Mouse (Mus musculus) limb, embryonic 12.5 days (tissue): ENCODE measurements around the gene Fosl2. TPM values are rescaled to one million over a fixed set of nuclear protein-coding genes. Genes with fewer than 3 reads are reported as not detected.

Experiments used
- ATAC-seq: fragments of 200-750 bp; cut with Nextera tagmentation; 2 replicates; pipeline ENCODE4 v1.8.0; 2017; ENCODE audit warnings: low read depth, moderate TSS enrichment; ENCODE audit not compliant: insufficient number of reproducible peaks, insufficient read depth, low FRiP score, low TSS enrichment
- H3K27ac ChIP-seq: fragments of 300-500 bp; sonication (generic); 2 replicates; pipeline ENCODE4 v1.5.1; 2016; ENCODE audit warnings: mild to moderate bottlenecking, moderate library complexity
- H3K27me3 ChIP-seq: fragments of 300-500 bp; sonication (generic); 2 replicates; pipeline ENCODE4 v1.6.1; 2016; ENCODE audit warnings: mild to moderate bottlenecking, moderate library complexity
- H3K36me3 ChIP-seq: fragments of 300-500 bp; sonication (generic); 2 replicates; pipeline ENCODE4 v1.6.1; 2016; ENCODE audit warnings: mild to moderate bottlenecking, moderate library complexity
- H3K4me1 ChIP-seq: fragments of 300-500 bp; sonication (generic); replicated peaks from 2 replicates; pipeline ENCODE4 v1.6.1; 2016
- H3K4me2 ChIP-seq: fragments of 300-500 bp; sonication (generic); 2 replicates; pipeline ENCODE4 v1.6.1; 2016; ENCODE audit warnings: mild to moderate bottlenecking, moderate library complexity
- H3K4me3 ChIP-seq: fragments of 300-500 bp; sonication (generic); replicated peaks from 2 replicates; pipeline ENCODE4 v1.5.1; 2016; ENCODE audit warnings: mild to moderate bottlenecking
- H3K9ac ChIP-seq: fragments of 300-500 bp; sonication (generic); replicated peaks from 2 replicates; pipeline ENCODE4 v1.6.1; 2016; ENCODE audit warnings: mild to moderate bottlenecking, moderate library complexity
- H3K9me3 ChIP-seq: fragments of 300-500 bp; sonication (generic); 2 replicates; pipeline ENCODE4 v1.6.1; 2016; ENCODE audit warnings: mild to moderate bottlenecking, moderate library complexity
- WGBS: fragments of 180-500 bp; shearing (Covaris S2); methylation state at CpG from one replicate; pipeline ENCODE4 v1.1.7; 2016; 5-methylcytosine and 5-hydroxymethylcytosine counted together
- polyA plus RNA-seq: library from polyadenylated mRNA; unstranded; fragments of >200 nt; fragmentation: Nextera tagmentation; extraction: Ambion mirVana; gene quantifications from 2 replicates; pipeline ENCODE4 v1.2.1, GENCODE M21; 2016

Fosl2 gene
- 1.2 and 1.4 TPM in 2 replicates for polyA plus RNA-seq

GRCm38 (mm10) chr5:32135336-32136206, at the start of gene Fosl2:
Gene Fosl2, plus strand, starts transcription at chr5:32135801.
- under 1% methylated on average over 69 of the region's 85 CpGs for WGBS
- Histone ChIP-seq H3K4me1 (peaks cover 39% of the 10 kb centered on the region), H3K9ac (peak within 1 kb of the TSS; percentile 69), H3K27me3 (peaks cover 59% of the 10 kb centered on the region), H3K4me2 (peak within 1 kb of the TSS; percentile 96), H3K9me3 (no peaks in the 10 kb centered on the region), H3K36me3 (no peaks in the 10 kb centered on the region), H3K4me3 (peak within 1 kb of the TSS; percentile 66), H3K27ac (peak within 1 kb of the TSS; percentile 88)
- ATAC-seq = peak; percentile 77

DNA sequence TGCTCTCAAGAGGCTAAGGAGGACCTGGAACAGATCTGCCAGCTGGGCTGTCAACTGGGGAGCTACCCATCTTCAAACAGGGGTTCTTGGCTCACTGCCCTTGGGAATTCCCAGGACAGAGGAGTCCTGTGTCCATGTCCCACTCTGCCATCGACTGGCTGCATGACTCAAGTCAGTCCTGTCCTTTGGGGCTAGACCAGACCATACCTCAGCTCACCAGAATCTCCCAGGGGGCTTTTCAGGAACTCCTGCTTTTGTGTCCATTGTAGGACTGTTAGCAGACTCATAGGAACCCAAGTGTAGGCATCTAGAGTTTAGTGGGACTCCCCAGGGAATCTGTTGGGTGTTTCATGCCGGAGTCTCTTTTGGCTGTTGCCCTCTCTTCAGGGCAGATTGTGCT, 49.6 kb upstream of the Fosl2 start:
- H3K9me3 ChIP-seq = no peaks in the 10 kb centered on the region
- H3K27me3 ChIP-seq = no peaks in the 10 kb centered on the region
- no peak for ATAC-seq
- H3K4me1 ChIP-seq = peaks cover 20% of the 10 kb centered on the region
- no peak overlapping the region for H3K9ac ChIP-seq
- no peak overlapping the region for H3K27ac ChIP-seq
- no peak overlapping the region for H3K4me2 ChIP-seq
- no peaks in the 10 kb centered on the region for H3K36me3 ChIP-seq
- H3K4me3 ChIP-seq = no peak overlapping the region
- 90% methylated on average over 2 of the region's 2 CpGs for WGBS

GRCm38 (mm10) chr5:32086526-32087090, 49.0 kb upstream of the Fosl2 start:
- Histone ChIP-seq H3K27me3 (no peaks in the 10 kb centered on the region), H3K36me3 (no peaks in the 10 kb centered on the region), H3K4me1 (peaks cover 15% of the 10 kb centered on the region), H3K4me3 (no peak overlapping the region), H3K9ac (no peak overlapping the region), H3K9me3 (no peaks in the 10 kb centered on the region), H3K27ac (no peak overlapping the region), H3K4me2 (no peak overlapping the region)
- no peak for ATAC-seq
- WGBS = 82% methylated on average over 6 of the region's 6 CpGs

GRCm38 (mm10) chr5:32089481-32089880, 46.1 kb upstream of the Fosl2 start:
- Histone ChIP-seq H3K9me3 (no peaks in the 10 kb centered on the region), H3K4me1 (peaks cover 8% of the 10 kb centered on the region), H3K36me3 (no peaks in the 10 kb centered on the region), H3K4me3 (no peak overlapping the region), H3K4me2 (no peak overlapping the region), H3K27ac (no peak overlapping the region), H3K9ac (no peak overlapping the region), H3K27me3 (no peaks in the 10 kb centered on the region)
- WGBS = 45% methylated on average over 5 of the region's 5 CpGs
- ATAC-seq = no peak

- H3K4me1 ChIP-seq = peaks cover 4% of the 10 kb centered on the region
- no peak overlapping the region for H3K9ac ChIP-seq
- no peak overlapping the region for H3K4me2 ChIP-seq
- no peaks in the 10 kb centered on the region; the same call in 1 of the 2 replicates for H3K27me3 ChIP-seq
- no peak for ATAC-seq
- H3K27ac ChIP-seq = no peak overlapping the region
- H3K36me3 ChIP-seq = no peaks in the 10 kb centered on the region
- no peak overlapping the region for H3K4me3 ChIP-seq
- no peaks in the 10 kb centered on the region for H3K9me3 ChIP-seq
Observed at GRCm38 (mm10) chr5:32092281-32092680, 43.3 kb upstream of the Fosl2 start.

GRCm38 (mm10) chr5:32098691-32099090, 36.9 kb upstream of the Fosl2 start:
- no peaks in the 10 kb centered on the region for H3K36me3 ChIP-seq
- 68% methylated on average over 3 of the region's 3 CpGs for whole genome bisulfite sequencing
- H3K4me1 ChIP-seq = peaks cover 14% of the 10 kb centered on the region
- no peaks in the 10 kb centered on the region; the same call in 1 of the 2 replicates for H3K27me3 ChIP-seq
- ATAC-seq = no peak
- H3K27ac ChIP-seq = no peak overlapping the region
- no peaks in the 10 kb centered on the region for H3K9me3 ChIP-seq
- no peak overlapping the region for H3K9ac ChIP-seq
- no peak overlapping the region for H3K4me3 ChIP-seq
- no peak overlapping the region for H3K4me2 ChIP-seq

DNA sequence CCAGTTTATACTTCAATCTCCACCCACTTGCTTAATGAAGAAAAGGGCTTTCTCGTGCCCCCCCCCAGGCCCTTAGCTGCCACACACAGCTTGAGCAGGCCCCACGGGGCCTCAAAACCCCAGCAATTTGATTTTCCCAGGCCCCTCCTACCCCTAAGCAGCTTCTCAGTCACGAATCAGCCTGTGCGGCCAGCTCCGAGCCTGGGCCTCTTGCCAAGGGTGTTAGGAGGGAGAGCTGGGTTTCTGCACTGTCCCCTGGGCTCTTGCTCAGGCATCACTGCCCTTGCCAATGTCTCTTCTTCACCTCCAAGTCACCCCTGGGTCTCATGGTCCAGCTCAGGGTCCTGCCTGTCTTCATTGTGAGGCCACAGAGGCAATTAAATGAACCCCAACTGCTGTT, 33.1 kb upstream of the Fosl2 start:
- Histone ChIP-seq H3K9me3 (no peaks in the 10 kb centered on the region), H3K27me3 (no peaks in the 10 kb centered on the region), H3K4me3 (no peak overlapping the region), H3K9ac (no peak overlapping the region), H3K27ac (no peak overlapping the region), H3K36me3 (no peaks in the 10 kb centered on the region), H3K4me2 (no peak overlapping the region), H3K4me1 (peaks cover 14% of the 10 kb centered on the region)
- 33% methylated on average over 5 of the region's 5 CpGs for WGBS
- ATAC-seq = no peak

DNA sequence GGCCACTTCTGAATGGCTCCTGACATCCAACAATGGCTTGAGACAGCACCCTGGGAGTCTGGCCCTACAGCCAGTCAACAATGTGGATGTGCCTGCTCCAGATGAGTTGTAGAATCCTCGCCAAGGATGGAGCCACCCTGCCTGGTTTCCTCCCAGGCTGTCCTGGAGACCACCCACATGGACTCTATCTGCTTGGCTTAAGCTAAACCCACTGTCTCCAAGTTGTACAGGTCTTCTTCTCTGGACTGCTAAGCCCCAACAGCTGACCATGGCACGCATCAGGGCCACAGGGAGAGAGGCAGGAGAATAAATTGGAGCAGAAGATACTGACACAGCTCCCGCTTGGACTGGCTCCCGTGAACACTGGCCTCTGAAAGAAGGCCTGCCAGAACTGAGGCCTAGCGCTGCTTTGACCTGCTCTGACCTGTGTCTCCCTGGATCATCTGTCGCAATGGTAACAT, 32.6 kb upstream of the Fosl2 start:
- no peak overlapping the region for H3K4me2 ChIP-seq
- H3K9me3 ChIP-seq = no peaks in the 10 kb centered on the region
- peaks cover 14% of the 10 kb centered on the region for H3K4me1 ChIP-seq
- WGBS = 78% methylated on average over 6 of the region's 6 CpGs
- no peak overlapping the region for H3K27ac ChIP-seq
- H3K9ac ChIP-seq = no peak overlapping the region
- H3K36me3 ChIP-seq = no peaks in the 10 kb centered on the region
- no peaks in the 10 kb centered on the region for H3K27me3 ChIP-seq
- H3K4me3 ChIP-seq = no peak overlapping the region
- no peak for ATAC-seq

DNA sequence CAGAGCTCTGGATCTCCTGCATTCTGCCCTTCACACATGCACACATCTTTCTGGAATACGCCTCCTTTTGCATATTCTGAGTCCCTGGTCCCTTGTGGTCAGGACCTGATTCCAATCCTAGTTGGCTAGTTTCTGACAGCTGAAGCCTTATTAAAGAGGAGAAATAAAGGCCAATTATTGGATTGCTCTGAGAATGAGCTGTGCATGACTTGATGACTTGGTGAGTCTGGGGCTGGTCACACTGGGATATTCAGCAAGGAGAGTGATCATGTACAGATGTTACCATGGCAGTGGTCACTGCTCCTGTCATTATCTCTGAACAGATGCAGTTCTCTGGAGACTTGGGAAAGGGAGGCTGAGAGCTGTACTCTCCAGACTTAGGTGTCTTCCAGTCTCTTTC, 32.1 kb upstream of the Fosl2 start:
- Histone ChIP-seq H3K27me3 (no peaks in the 10 kb centered on the region), H3K9me3 (no peaks in the 10 kb centered on the region), H3K4me1 (peaks cover 14% of the 10 kb centered on the region), H3K27ac (no peak overlapping the region), H3K36me3 (no peaks in the 10 kb centered on the region), H3K9ac (no peak overlapping the region), H3K4me2 (no peak overlapping the region), H3K4me3 (no peak overlapping the region)
- 98% methylated on average over 1 of the region's 1 CpGs for WGBS
- ATAC-seq = no peak

DNA sequence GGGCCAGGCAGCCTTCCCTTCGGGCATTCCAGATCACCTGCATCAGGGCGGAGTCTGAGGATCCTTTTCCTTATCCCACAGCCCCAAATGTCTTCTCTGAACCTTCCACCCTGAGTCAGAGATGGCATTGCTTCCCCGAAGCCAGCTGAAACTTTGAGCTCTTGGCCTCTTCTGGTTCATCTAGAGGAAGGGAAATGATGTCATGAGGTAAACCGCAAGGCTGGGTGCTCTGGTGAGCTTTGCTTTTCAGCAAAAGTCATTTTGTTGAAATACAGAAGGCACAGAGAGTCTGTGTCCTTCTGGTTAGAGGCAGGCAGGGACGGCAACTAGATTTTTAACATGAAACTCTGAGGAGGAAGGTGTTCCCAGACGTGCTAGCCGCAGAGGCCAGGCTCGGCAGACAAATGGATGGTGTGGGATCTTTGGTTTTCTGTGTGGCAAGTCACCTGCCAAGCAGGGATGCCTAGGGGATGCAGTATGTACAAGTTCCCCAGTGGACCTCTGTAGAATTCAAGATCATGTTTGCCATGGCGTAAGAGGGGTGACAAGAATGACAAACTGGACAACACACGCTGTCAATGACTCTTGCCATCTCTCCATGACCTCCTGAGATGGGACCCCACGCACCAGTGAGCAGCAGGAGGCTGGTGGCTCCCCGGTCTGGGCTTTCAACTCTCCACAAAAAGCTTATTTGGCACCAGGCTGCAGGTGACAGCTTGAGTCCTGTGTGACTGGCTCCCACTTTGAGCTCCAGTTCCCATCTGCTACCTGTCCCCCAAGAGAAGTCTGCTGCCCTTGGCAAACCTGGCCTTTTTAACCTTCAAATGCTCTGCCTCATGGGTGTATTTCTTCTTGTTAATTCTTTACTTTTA, 31.2 kb upstream of the Fosl2 start:
- Histone ChIP-seq H3K4me1 (peaks cover 14% of the 10 kb centered on the region), H3K4me3 (no peak overlapping the region), H3K36me3 (no peaks in the 10 kb centered on the region), H3K9ac (no peak overlapping the region), H3K27ac (no peak overlapping the region), H3K27me3 (no peaks in the 10 kb centered on the region), H3K9me3 (no peaks in the 10 kb centered on the region), H3K4me2 (no peak overlapping the region)
- WGBS = 82% methylated on average over 12 of the region's 12 CpGs
- no peak for ATAC-seq
